Mouse (Mus musculus) liver, embryonic 14.5 days (tissue): ENCODE results near the gene Tusc2.

Experiments
- CTCF ChIP-seq: IDR thresholded peaks from 2 replicates; pipeline ENCODE4 v1.5.1; 2016; ENCODE audit warnings: antibody characterized with exemption, low read depth, control low read depth
- EP300 ChIP-seq: IDR thresholded peaks from 2 replicates; pipeline ENCODE4 v1.6.1; 2016; ENCODE audit warnings: antibody characterized with exemption, low read depth

DNA sequence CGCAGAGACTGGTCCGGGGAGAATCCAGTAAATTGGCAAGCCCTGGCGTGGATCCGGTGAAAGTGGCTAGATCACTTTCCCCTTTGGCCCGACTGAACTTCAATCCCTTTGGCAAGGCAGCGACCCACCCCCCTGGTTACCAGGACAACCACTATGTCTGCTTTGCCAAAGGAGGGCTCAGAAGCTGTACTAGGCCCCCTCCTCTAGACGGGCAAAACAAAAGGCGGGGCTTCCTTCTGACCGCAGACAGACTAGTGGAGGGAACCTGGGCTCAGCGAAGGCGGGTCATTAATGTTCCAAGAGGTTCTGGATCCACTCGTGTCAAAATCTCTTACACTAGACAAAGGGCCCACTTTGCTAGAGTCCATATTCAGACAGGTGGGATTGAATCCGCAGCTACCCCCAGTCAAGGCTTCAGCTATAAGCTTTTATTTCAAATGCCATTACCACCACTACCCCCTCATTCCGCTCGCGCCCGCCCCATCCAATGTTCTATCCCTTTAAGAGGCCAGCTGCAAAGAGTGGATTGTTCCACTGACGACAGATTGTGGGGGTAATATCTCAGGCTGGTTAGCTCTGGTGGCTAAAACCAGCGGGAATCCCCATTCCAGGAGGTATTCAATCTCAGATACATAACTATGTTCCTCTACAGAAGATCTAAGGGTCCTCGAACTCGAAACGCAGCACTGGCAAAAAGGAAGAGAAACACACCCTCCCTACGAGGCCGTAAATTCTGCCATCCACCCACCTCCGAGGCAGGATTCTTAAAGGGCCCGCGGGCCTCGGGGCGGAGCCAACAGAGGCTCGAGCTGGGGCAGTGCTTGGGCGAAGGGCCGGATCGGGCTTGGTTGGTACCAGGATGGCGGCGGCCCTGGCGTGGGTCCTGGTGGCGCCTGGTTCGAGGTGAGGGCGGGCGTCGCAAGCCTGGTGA is 5.5 kb downstream of the Tusc2 start:
- no peak for TF ChIP-seq CTCF
- peak; percentile 57 for TF ChIP-seq EP300
